Mouse (Mus musculus) megakaryocyte, embryonic 14.5 days (primary cell): ENCODE measurements around the gene Thap3.

Experiments used
- FLI1 ChIP-seq: IDR thresholded peaks from 2 replicates; pipeline ENCODE4 v1.6.1; 2012; ENCODE audit warnings: low read length, inconsistent platforms, mixed read lengths
- GATA1 ChIP-seq: IDR thresholded peaks from 3 replicates; pipeline ENCODE4 v1.6.1; 2012; ENCODE audit warnings: mixed read lengths, low read length, inconsistent platforms, borderline replicate concordance

GRCm38 (mm10) chr4:151960513-151960854 lies 28.3 kb downstream of the Thap3 start:
- no peak; the same call in 2 of the 3 replicates for TF ChIP-seq GATA1
- TF ChIP-seq FLI1, result no peak
